Mouse (Mus musculus): Measurements from ENCODE around the gene Itfg2. TPM values are rescaled to one million over a fixed set of nuclear protein-coding genes. Genes with fewer than 3 reads are reported as not detected.
A peak's percentile ranks its signal among the peaks of the same experiment; 100 is the strongest.

Itfg2 gene
- polyA plus RNA-seq, 1 experiment from 2014 or later = 41.5 TPM

DNA sequence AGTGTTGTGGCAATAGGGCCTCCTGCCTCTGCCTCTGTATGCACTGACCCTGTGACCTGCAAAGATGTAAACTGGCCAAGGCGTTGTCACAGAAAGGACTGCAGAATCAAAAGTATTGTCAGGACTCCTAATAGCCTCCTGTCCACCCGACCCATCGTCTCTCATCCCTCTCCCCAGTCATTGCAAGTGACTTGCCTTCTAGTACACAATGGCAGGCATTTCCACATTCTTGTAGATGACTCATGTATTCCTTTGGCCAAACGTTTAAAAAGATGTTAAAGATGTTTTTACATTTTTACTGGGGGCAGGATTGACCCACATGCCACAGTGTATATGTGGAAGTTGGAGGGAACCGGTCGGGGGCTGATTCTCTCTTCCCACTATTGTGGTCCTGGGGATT is 60.0 kb downstream of the Itfg2 start:
- WGBS = 88% methylated on average over 6 of the region's 6 CpGs
- Histone ChIP-seq H3K36me3 (replicated peaks) (peaks cover 65% of the 10 kb centered on the region), H3K4me1 (peaks cover 48% of the 10 kb centered on the region), H3K27ac (no peak overlapping the region), H3K27me3 (ENCODE audit: poor library complexity, severe bottlenecking) (no peaks in the 10 kb centered on the region), H3K4me3 (peak overlapping the region; percentile 81; the same call in 1 of the 2 replicates), H3K9me3 (no peaks in the 10 kb centered on the region)
- no peak for DNase-seq (ENCODE audit: extremely low spot score, low spot score)

DNA sequence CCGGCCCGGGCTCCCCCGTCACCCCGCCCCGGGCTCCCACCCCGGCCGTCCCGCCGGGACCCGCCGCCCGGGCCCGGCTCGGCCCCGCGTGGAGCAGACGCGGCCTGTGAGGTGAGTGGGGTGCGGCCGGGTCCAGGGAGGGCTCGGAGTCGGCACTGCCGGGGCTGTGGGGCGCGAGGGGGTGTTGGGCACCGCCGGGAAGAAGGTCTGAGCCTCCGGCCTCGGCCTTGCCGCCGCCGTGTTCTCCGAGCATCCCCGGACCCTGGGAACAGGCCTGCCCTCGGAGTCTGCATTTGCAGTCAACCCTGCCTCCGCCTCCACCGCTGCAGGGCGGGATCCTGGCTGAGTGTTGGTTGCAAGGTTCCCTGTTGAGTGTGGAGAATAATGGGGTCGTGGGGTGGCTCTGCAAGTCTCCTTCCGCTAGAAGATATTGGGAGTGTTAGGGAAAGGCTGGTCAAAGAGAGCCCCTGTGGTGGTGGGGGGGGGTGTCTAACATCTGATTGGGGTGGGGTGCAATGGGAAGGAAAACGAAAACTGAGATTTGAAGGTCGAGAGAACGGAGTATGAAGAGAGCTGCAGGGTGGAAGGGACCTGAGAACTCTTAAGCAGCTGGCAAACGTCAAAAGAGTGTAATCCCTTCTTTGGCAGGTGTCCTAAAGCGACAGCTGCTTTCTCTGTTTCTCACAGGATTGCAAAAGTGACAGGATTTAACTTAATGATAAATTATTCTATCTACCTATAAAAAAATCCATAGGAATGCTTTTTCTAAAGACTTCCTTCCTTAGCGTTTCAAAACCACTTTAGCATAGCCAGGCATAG is 61.5 kb downstream of the Itfg2 start:
- peak; percentile 71 for DNase-seq (ENCODE audit: extremely low spot score, low spot score)
- no peaks in the 10 kb centered on the region for H3K27me3 ChIP-seq (ENCODE audit: poor library complexity, severe bottlenecking)
- H3K4me1 ChIP-seq = peaks cover 50% of the 10 kb centered on the region
- peaks cover 59% of the 10 kb centered on the region for H3K36me3 ChIP-seq (replicated peaks)
- WGBS = 2% methylated on average over 46 of the region's 46 CpGs
- peak overlapping the region; percentile 97 for H3K27ac ChIP-seq
- H3K4me3 ChIP-seq = peak overlapping the region; percentile 81
- H3K9me3 ChIP-seq = no peaks in the 10 kb centered on the region

- under 1% methylated on average over 57 of the region's 76 CpGs for WGBS
- peak within 1 kb of the TSS; percentile 97 for H3K27ac ChIP-seq
Observed at GRCm38 (mm10) chr6:128362381-128363006, 62.2 kb downstream of the Itfg2 start, which contains the start of the genes Rhno1 and Foxm1. Gene Rhno1, minus strand, starts transcription at chr6:128362911. Gene Foxm1, plus strand, starts transcription at chr6:128362967.

GRCm38 (mm10) chr6:128361901-128362300 is 62.8 kb downstream of the Itfg2 start:
- DNase-seq (ENCODE audit: extremely low spot score, low spot score) = no peak
- 18% methylated on average over 9 of the region's 9 CpGs for WGBS
- Histone ChIP-seq H3K36me3 (replicated peaks) (peaks cover 59% of the 10 kb centered on the region), H3K9me3 (no peaks in the 10 kb centered on the region), H3K27ac (peak overlapping the region; percentile 97), H3K27me3 (ENCODE audit: poor library complexity, severe bottlenecking) (no peaks in the 10 kb centered on the region), H3K4me1 (peaks cover 50% of the 10 kb centered on the region), H3K4me3 (peak overlapping the region; percentile 81)

More at GRCm38 (mm10) chr6:128362381-128363006, 62.2 kb downstream of the Itfg2 start, which contains the start of the genes Rhno1 and Foxm1:
- Histone ChIP-seq H3K4me3 (peak within 1 kb of the TSS; percentile 81), H3K27me3 (ENCODE audit: poor library complexity, severe bottlenecking) (no peaks in the 10 kb centered on the region), H3K4me1 (peaks cover 50% of the 10 kb centered on the region), H3K36me3 (replicated peaks) (peaks cover 59% of the 10 kb centered on the region), H3K9me3 (no peaks in the 10 kb centered on the region)
- peak; percentile 88 for DNase-seq (ENCODE audit: extremely low spot score, low spot score)

Other genes starting within 250 kb of the Itfg2 start
- gene Tead4, start 124.1 kb downstream of the Itfg2 start, polyA plus RNA-seq (2016; fragmentation: Nextera tagmentation; extraction: Ambion mirVana) = 1.4 and 2.1 TPM in 2 replicates
- gene Tulp3, start 69.1 kb downstream of the Itfg2 start, polyA plus RNA-seq (2016; fragmentation: Nextera tagmentation; extraction: Ambion mirVana) = 20.0 and 21.6 TPM in 2 replicates
- 192 and 194 TPM in 2 replicates for gene Rhno1, start 62.0 kb downstream of the Itfg2 start, polyA plus RNA-seq (2016; fragmentation: Nextera tagmentation; extraction: Ambion mirVana)
- 77.0 and 78.9 TPM in 2 replicates for gene Foxm1, start 62.0 kb downstream of the Itfg2 start, polyA plus RNA-seq (2016; fragmentation: Nextera tagmentation; extraction: Ambion mirVana)
- gene Tex52, start 49.5 kb downstream of the Itfg2 start, polyA plus RNA-seq (2016; fragmentation: Nextera tagmentation; extraction: Ambion mirVana) = 0.44 and 0.71 TPM in 2 replicates
- not detected in 2 replicates for gene Gm44596, start 49.4 kb downstream of the Itfg2 start, polyA plus RNA-seq (2016; fragmentation: Nextera tagmentation; extraction: Ambion mirVana)
- 2.3 and 2.9 TPM in 2 replicates for gene Nrip2, start 25.6 kb downstream of the Itfg2 start, polyA plus RNA-seq (2016; fragmentation: Nextera tagmentation; extraction: Ambion mirVana)
- gene Fkbp4, start 13.7 kb upstream of the Itfg2 start, polyA plus RNA-seq (2016; fragmentation: Nextera tagmentation; extraction: Ambion mirVana) = 821 and 862 TPM in 2 replicates
- gene Pzp, start 101.8 kb upstream of the Itfg2 start, polyA plus RNA-seq (2016; fragmentation: Nextera tagmentation; extraction: Ambion mirVana) = not detected in 2 replicates
- gene A2ml1, start 156.7 kb upstream of the Itfg2 start, polyA plus RNA-seq (2016; fragmentation: Nextera tagmentation; extraction: Ambion mirVana) = not detected in 2 replicates
- not detected in 2 replicates for gene Klrb1a, start 198.6 kb upstream of the Itfg2 start, polyA plus RNA-seq (2016; fragmentation: Nextera tagmentation; extraction: Ambion mirVana)
- gene Clec2h, start 237.5 kb upstream of the Itfg2 start, polyA plus RNA-seq (2016; fragmentation: Nextera tagmentation; extraction: Ambion mirVana) = not detected in 2 replicates

All from forebrain, embryonic 10.5 days (tissue).